Mouse (Mus musculus) kidney, adult 9 months (tissue): Measurements from ENCODE around the gene Chek1.

Experiments
- DNase-seq: peaks from one replicate; pipeline ENCODE4 v3.0.0; 2022

Chek1 gene

GRCm38 (mm10) chr9:36727034-36727755 lies at the start of gene Chek1:
Chek1 (minus strand) TSS chr9:36727065.
- no peak for DNase-seq

- no peak for DNase-seq
Measured at GRCm38 (mm10) chr9:36769048-36769413, 42.2 kb upstream of the Chek1 start.

GRCm38 (mm10) chr9:36768156-36769047 lies 41.5 kb upstream of the Chek1 start:
- DNase-seq, result no peak

- peak; percentile 99 for DNase-seq
Measured at GRCm38 (mm10) chr9:36767203-36768143, 40.6 kb upstream of the Chek1 start, which contains the start of gene Stt3a. Stt3a (minus strand) TSS chr9:36767679.

- no peak for DNase-seq
Measured at GRCm38 (mm10) chr9:36764378-36764777, 37.5 kb upstream of the Chek1 start.

- peak; percentile 94 for DNase-seq
Measured at GRCm38 (mm10) chr9:36726131-36727033, 483 bp downstream of the Chek1 start.

GRCm38 (mm10) chr9:36716624-36717023 lies 10.2 kb downstream of the Chek1 start:
- no peak for DNase-seq

GRCm38 (mm10) chr9:36707304-36707703 lies 19.6 kb downstream of the Chek1 start:
- DNase-seq, result no peak

GRCm38 (mm10) chr9:36705923-36706322 lies 20.9 kb downstream of the Chek1 start:
- no peak for DNase-seq

GRCm38 (mm10) chr9:36694276-36694675 lies 32.6 kb downstream of the Chek1 start:
- no peak for DNase-seq

- no peak for DNase-seq
Measured at GRCm38 (mm10) chr9:36692920-36693319, 33.9 kb downstream of the Chek1 start, which contains the start of gene Acrv1. Acrv1 (plus strand) TSS chr9:36693220.

GRCm38 (mm10) chr9:36687329-36687728 lies 39.5 kb downstream of the Chek1 start:
- peak; percentile 5 for DNase-seq

GRCm38 (mm10) chr9:36681424-36681823 lies 45.4 kb downstream of the Chek1 start:
- no peak for DNase-seq
